ENCODE assay signal across 8 mouse cellular contexts in genomic region chr13:17837610-17838483, GRCm38 (mm10). TPM values are rescaled to one million over a fixed set of nuclear protein-coding genes. Genes with fewer than 3 reads are reported as not detected.
A peak's percentile ranks its signal among the peaks of the same experiment; 100 is the strongest.
DNase-seq lines count a peak whose midpoint lies in the region; ATAC-seq lines count a peak whose summit lies in the region.

No protein-coding gene starts in this region.

- H3K36me3 ChIP-seq in hindbrain, embryonic 11.5 days (ENCODE audit: control insufficient read depth, insufficient read depth, low read length), result no peaks in the 10 kb centered on the region
- H3K36me3 ChIP-seq in midbrain, embryonic 11.5 days (ENCODE audit: control insufficient read depth, insufficient read depth, low read length), result no peaks in the 10 kb centered on the region

- H3K4me3 ChIP-seq in hindbrain, embryonic 11.5 days (ENCODE audit: low read depth, low read length), result no peak overlapping the region
- no peak overlapping the region for H3K4me3 ChIP-seq in midbrain, embryonic 11.5 days (ENCODE audit: low read depth, low read length)

- ATAC-seq in hindbrain, embryonic 11.5 days (ENCODE audit: low FRiP score), result peak; percentile 56
- peak; percentile 59 for ATAC-seq in midbrain, embryonic 11.5 days (ENCODE audit: low FRiP score)
- no peak for ATAC-seq in activated CD4-positive, CD25-positive, alpha-beta regulatory T cell, adult 4 months

- peak; percentile 25 to 45 for DNase-seq in left cerebral cortex, adult 18-20 months (ENCODE audit: low spot score in 2 of 2)
- no peak for DNase-seq in left cerebral cortex, adult 8-10 months (ENCODE audit: low spot score in 2 of 2)
- DNase-seq in MEL-GATA-1-ER (ENCODE audit: extremely low read depth, low read depth), result peak; percentile 13
- peak; percentile 77 for DNase-seq in embryo, embryonic 10.5 days (ENCODE audit: low spot score)
- peak; percentile 58 for DNase-seq in hindbrain, embryonic 11.5 days (ENCODE audit: low spot score)
- DNase-seq in layer of hippocampus, postnatal 25 days (ENCODE audit: extremely low spot score in 1 of 2, low spot score in 1 of 2), result peak; percentile 14 to 50
- peak; percentile 93 for DNase-seq in midbrain, embryonic 11.5 days (ENCODE audit: low spot score, missing footprints)

- H3K4me1 ChIP-seq in hindbrain, embryonic 11.5 days (replicated peaks; ENCODE audit: control insufficient read depth, insufficient read depth, low read length), result no peaks in the 10 kb centered on the region
- no peaks in the 10 kb centered on the region for H3K4me1 ChIP-seq in midbrain, embryonic 11.5 days (ENCODE audit: control insufficient read depth, insufficient read depth, low read length)

- 45% methylated on average over 16 of the region's 16 CpGs for WGBS in hindbrain, embryonic 11.5 days
- WGBS in midbrain, embryonic 11.5 days, result 48% methylated on average over 16 of the region's 16 CpGs

- no peak overlapping the region for H3K4me2 ChIP-seq in hindbrain, embryonic 11.5 days (replicated peaks; ENCODE audit: low read depth, low read length)
- H3K4me2 ChIP-seq in midbrain, embryonic 11.5 days, result no peak overlapping the region

- no peaks in the 10 kb centered on the region for H3K27me3 ChIP-seq in hindbrain, embryonic 11.5 days (ENCODE audit: control insufficient read depth, insufficient read depth, low read length)
- no peaks in the 10 kb centered on the region for H3K27me3 ChIP-seq in midbrain, embryonic 11.5 days (ENCODE audit: control insufficient read depth, insufficient read depth, low read length)

- no peaks in the 10 kb centered on the region for H3K9me3 ChIP-seq in hindbrain, embryonic 11.5 days (ENCODE audit: control insufficient read depth, low read length)
- no peaks in the 10 kb centered on the region for H3K9me3 ChIP-seq in midbrain, embryonic 11.5 days (ENCODE audit: control insufficient read depth, low read length)

- no peak overlapping the region for H3K9ac ChIP-seq in hindbrain, embryonic 11.5 days (ENCODE audit: low read depth, low read length)
- H3K9ac ChIP-seq in midbrain, embryonic 11.5 days (ENCODE audit: low read length), result no peak overlapping the region

- H3K27ac ChIP-seq in hindbrain, embryonic 11.5 days (ENCODE audit: low read depth, low read length), result no peak overlapping the region
- no peak overlapping the region for H3K27ac ChIP-seq in midbrain, embryonic 11.5 days (ENCODE audit: low read depth, low read length)

RNA-seq across cellular contexts. Expression of gene Cdk13, which starts 33.0 kb away (rescaled TPM):
- 10 to 100 TPM; 56.1 to 63.1 TPM for total RNA-seq in left cerebral cortex, adult 18-20 months (2021)
- 10 to 100 TPM; 54.0 to 59.9 (median 55.3) TPM for total RNA-seq in left cerebral cortex, adult 8-10 months (2022)
- 19.4 and 27.5 TPM in 2 replicates for polyA plus RNA-seq in hindbrain, embryonic 11.5 days (2014; fragmentation: Nextera tagmentation; extraction: Ambion mirVana)
- 10 to 100 TPM; 50.0 to 67.5 TPM for total RNA-seq in layer of hippocampus, postnatal 25 days (2021)
- polyA plus RNA-seq in midbrain, embryonic 11.5 days (2014; fragmentation: Nextera tagmentation; extraction: Ambion mirVana), result 15.8 and 17.1 TPM in 2 replicates
- 10 to 100 TPM; 17.6 to 24.3 TPM for polyA plus RNA-seq in activated CD4-positive, CD25-positive, alpha-beta regulatory T cell, adult 4 months (2017; shearing (Covaris generic))

Comparison
In these comparisons a context has a peak if more than half of its experiments do, and no peak if none do; other contexts are left out.
1. DNase-seq: peak in left cerebral cortex, adult 18-20 months (2 of 2), MEL-GATA-1-ER (single experiment), embryo, embryonic 10.5 days (single experiment), hindbrain, embryonic 11.5 days (single experiment), layer of hippocampus, postnatal 25 days (2 of 2) and midbrain, embryonic 11.5 days (single experiment); none in left cerebral cortex, adult 8-10 months (0 of 2).